Mouse (Mus musculus) midbrain, postnatal 0 days (tissue): Measurements from ENCODE around the gene Ccdc106. TPM values are rescaled to one million over a fixed set of nuclear protein-coding genes. Genes with fewer than 3 reads are reported as not detected.
A peak's percentile ranks its signal among the peaks of the same experiment; 100 is the strongest.

Experiments
- ATAC-seq: fragments of 200-750 bp; cut with Nextera tagmentation; 2 replicates; pipeline ENCODE4 v1.8.0; 2017; ENCODE audit warnings: moderate number of reproducible peaks, mild to moderate bottlenecking, moderate TSS enrichment, moderate library complexity; ENCODE audit not compliant: low FRiP score
- DNase-seq: peaks from one replicate; pipeline ENCODE4 v3.0.0-alpha.2; 2015; ENCODE audit warnings: low spot score
- H3K27ac ChIP-seq: fragments of 300-500 bp; sonication (generic); 2 replicates; pipeline ENCODE4 v1.5.1; 2014; ENCODE audit warnings: low read depth, mild to moderate bottlenecking, low read length, mixed read lengths
- H3K27me3 ChIP-seq: fragments of 300-500 bp; sonication (generic); 2 replicates; pipeline ENCODE4 v1.6.1; 2014; ENCODE audit warnings: low read length, control low read depth, mixed read lengths; ENCODE audit not compliant: insufficient read depth
- H3K36me3 ChIP-seq: fragments of 300-500 bp; sonication (generic); 2 replicates; pipeline ENCODE4 v1.6.1; 2014; ENCODE audit warnings: low read length, control low read depth, mixed read lengths; ENCODE audit not compliant: insufficient read depth
- H3K4me1 ChIP-seq: fragments of 300-500 bp; sonication (generic); 2 replicates; pipeline ENCODE4 v1.6.1; 2014; ENCODE audit warnings: mild to moderate bottlenecking, control low read depth, antibody characterized with exemption, low read length, mixed read lengths; ENCODE audit not compliant: insufficient read depth
- H3K4me2 ChIP-seq: fragments of 300-500 bp; sonication (generic); 2 replicates; pipeline ENCODE4 v1.6.1; 2014; ENCODE audit warnings: low read depth, mild to moderate bottlenecking, low read length, mixed read lengths; ENCODE audit not compliant: poor library complexity, severe bottlenecking
- H3K4me3 ChIP-seq: fragments of 300-500 bp; sonication (generic); 2 replicates; pipeline ENCODE4 v1.5.1; 2014; ENCODE audit warnings: low read depth, mild to moderate bottlenecking, low read length, moderate library complexity
- H3K9ac ChIP-seq: fragments of 300-500 bp; sonication (generic); replicated peaks from 2 replicates; pipeline ENCODE4 v1.6.1; 2014; ENCODE audit warnings: mild to moderate bottlenecking, low read length, moderate library complexity, mixed read lengths; ENCODE audit not compliant: poor library complexity, severe bottlenecking
- H3K9me3 ChIP-seq: fragments of 300-500 bp; sonication (generic); 2 replicates; pipeline ENCODE4 v1.6.1; 2016; ENCODE audit warnings: low read length, control low read depth
- CTCF ChIP-seq: IDR thresholded peaks from 2 replicates; pipeline ENCODE4 v1.5.1; 2016; ENCODE audit warnings: antibody characterized with exemption, mild to moderate bottlenecking
- WGBS: fragments of 180-500 bp; shearing (Covaris S2); extraction: QIAGEN DNeasy Blood & Tissue Kit; methylation state at CpG from one replicate; pipeline ENCODE4 v1.1.7; 2014; 5-methylcytosine and 5-hydroxymethylcytosine counted together
- polyA plus RNA-seq: library from polyadenylated mRNA; unstranded; fragments of >200 nt; fragmentation: Nextera tagmentation; extraction: Ambion mirVana; gene quantifications from 2 replicates; pipeline ENCODE4 v1.2.1, GENCODE M21; 2015
- total RNA-seq: library from RNA; depleted of rRNA; stranded (reverse); fragments of >200 nt; gene quantifications from 2 replicates; pipeline ENCODE4 v1.2.3, GENCODE M21; 2014

The Ccdc106 gene
- total and polyA plus RNA-seq, 2 experiments from 2014 or later: 68.8 to 75.4 TPM

GRCm38 (mm10) chr7:5057381-5057780 lies 37.0 kb downstream of the Ccdc106 start:
- no peak for TF ChIP-seq CTCF
- no peak for DNase-seq
- Histone ChIP-seq H3K9me3 (no peaks in the 10 kb centered on the region), H3K4me3 (peak overlapping the region; percentile 45), H3K27ac (peak overlapping the region; percentile 76), H3K36me3 (no peaks in the 10 kb centered on the region), H3K9ac (peak overlapping the region; percentile 76), H3K4me2 (peak overlapping the region; percentile 84), H3K27me3 (peaks cover 7% of the 10 kb centered on the region; the same call in 1 of the 2 replicates), H3K4me1 (peaks cover 28% of the 10 kb centered on the region; the same call in 1 of the 2 replicates)
- 25% methylated on average over 8 of the region's 8 CpGs for WGBS
- no peak for ATAC-seq

GRCm38 (mm10) chr7:5057804-5058203 lies 37.5 kb downstream of the Ccdc106 start:
- no peak for ATAC-seq
- H3K4me1 ChIP-seq: peaks cover 25% of the 10 kb centered on the region; the same call in 1 of the 2 replicates
- peak overlapping the region; percentile 76 for H3K9ac ChIP-seq
- no peaks in the 10 kb centered on the region for H3K9me3 ChIP-seq
- 31% methylated on average over 11 of the region's 11 CpGs for WGBS
- no peak for DNase-seq
- peak; percentile 48 for TF ChIP-seq CTCF
- H3K27me3 ChIP-seq: peaks cover 7% of the 10 kb centered on the region; the same call in 1 of the 2 replicates
- H3K4me2 ChIP-seq: peak overlapping the region; percentile 84
- H3K27ac ChIP-seq: no peak overlapping the region; the same call in 1 of the 2 replicates
- no peaks in the 10 kb centered on the region for H3K36me3 ChIP-seq
- peak overlapping the region; percentile 45 for H3K4me3 ChIP-seq

DNA sequence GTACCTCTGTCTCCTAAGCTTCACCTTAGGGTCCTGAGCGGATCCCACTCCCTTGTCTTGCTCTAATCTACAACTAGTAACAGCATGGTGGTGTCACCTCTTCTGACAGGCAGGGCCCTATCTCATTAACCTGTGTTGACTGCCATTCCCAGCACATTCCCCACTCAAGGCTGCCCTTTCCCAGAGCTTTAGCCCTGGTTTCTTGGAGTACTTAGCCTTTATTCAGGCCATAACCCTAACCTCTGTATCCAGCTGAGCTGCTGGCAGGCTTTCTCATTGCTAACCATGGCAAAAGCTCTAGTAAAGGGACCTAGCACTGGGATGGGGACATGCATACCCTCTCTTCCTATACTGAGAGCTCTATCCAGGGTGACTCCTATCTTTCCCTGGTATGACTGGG lies 38.3 kb downstream of the Ccdc106 start:
- no peak overlapping the region for H3K27ac ChIP-seq
- H3K9ac ChIP-seq: no peak overlapping the region
- DNase-seq (no peak), ATAC-seq (no peak)
- H3K4me2 ChIP-seq: no peak overlapping the region
- no peak for TF ChIP-seq CTCF
- no peak overlapping the region for H3K4me3 ChIP-seq
- H3K36me3 ChIP-seq: no peaks in the 10 kb centered on the region
- H3K4me1 ChIP-seq: peaks cover 19% of the 10 kb centered on the region; the same call in 1 of the 2 replicates
- H3K9me3 ChIP-seq: no peaks in the 10 kb centered on the region
- H3K27me3 ChIP-seq: peaks cover 7% of the 10 kb centered on the region; the same call in 1 of the 2 replicates
- WGBS: 90% methylated on average over 1 of the region's 1 CpGs

DNA sequence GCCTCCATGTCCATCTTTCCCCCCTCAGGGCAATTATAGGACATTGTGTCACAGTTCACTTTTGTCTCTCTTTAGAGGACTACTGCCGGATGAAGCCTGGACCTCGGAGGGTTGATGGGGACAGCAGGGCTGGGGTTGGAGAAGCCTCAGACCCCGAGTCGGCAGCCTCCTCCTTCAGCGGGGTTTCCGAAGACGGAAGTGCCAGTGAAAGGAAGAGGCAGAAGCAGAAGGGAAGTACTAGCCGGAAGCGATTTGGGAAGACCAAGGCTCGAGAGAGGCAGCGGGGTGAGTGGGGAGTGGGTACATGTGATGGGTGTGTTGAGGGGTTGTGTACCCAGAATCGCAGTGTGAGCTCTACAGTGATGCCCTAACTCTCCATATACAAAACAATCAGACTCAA lies 39.1 kb downstream of the Ccdc106 start:
- H3K9me3 ChIP-seq: no peaks in the 10 kb centered on the region
- ATAC-seq (no peak), DNase-seq (no peak)
- H3K36me3 ChIP-seq: no peaks in the 10 kb centered on the region
- peak overlapping the region; percentile 95 for H3K27ac ChIP-seq
- no peak overlapping the region for H3K4me3 ChIP-seq
- peaks cover 20% of the 10 kb centered on the region; the same call in 1 of the 2 replicates for H3K4me1 ChIP-seq
- no peak for TF ChIP-seq CTCF
- WGBS: 91% methylated on average over 12 of the region's 12 CpGs
- H3K4me2 ChIP-seq: no peak overlapping the region
- 0 out of 2 replicates have a peak overlapping the region, but pooled peaks have one; percentile 81 for H3K9ac ChIP-seq
- peaks cover 6% of the 10 kb centered on the region; the same call in 1 of the 2 replicates for H3K27me3 ChIP-seq

DNA sequence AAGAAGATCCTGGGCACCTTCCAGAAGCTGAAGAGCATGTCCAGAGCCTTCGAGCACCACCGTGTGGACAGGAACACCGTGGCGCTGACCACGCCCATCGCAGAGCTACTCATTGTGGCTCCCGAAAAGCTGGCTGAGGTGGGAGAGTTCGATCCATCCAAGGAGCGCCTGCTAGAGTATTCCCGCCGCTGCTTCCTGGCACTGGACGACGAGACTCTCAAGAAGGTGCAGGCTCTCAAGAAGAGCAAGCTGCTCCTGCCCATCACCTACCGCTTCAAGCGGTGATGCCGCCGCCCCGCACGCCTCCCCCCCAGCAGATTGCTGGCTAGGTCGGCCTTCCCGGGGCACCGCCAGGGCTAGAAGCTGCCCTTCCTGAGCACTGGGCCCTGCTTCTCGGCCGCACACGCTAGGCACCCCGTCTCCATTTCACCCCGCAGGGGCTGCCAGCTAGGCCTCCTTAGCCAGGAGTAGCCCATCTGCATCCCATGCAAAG lies 39.9 kb downstream of the Ccdc106 start:
- Histone ChIP-seq H3K4me2 (peak overlapping the region; percentile 88), H3K4me3 (peak overlapping the region; percentile 70), H3K36me3 (no peaks in the 10 kb centered on the region), H3K9me3 (no peaks in the 10 kb centered on the region), H3K4me1 (peaks cover 15% of the 10 kb centered on the region; the same call in 1 of the 2 replicates), H3K9ac (peak overlapping the region; percentile 81), H3K27me3 (no peaks in the 10 kb centered on the region; the same call in 1 of the 2 replicates), H3K27ac (peak overlapping the region; percentile 95)
- DNase-seq (peak; percentile 92), ATAC-seq (no peak)
- peak; percentile 79 for TF ChIP-seq CTCF
- WGBS: 2% methylated on average over 27 of the region's 27 CpGs

DNA sequence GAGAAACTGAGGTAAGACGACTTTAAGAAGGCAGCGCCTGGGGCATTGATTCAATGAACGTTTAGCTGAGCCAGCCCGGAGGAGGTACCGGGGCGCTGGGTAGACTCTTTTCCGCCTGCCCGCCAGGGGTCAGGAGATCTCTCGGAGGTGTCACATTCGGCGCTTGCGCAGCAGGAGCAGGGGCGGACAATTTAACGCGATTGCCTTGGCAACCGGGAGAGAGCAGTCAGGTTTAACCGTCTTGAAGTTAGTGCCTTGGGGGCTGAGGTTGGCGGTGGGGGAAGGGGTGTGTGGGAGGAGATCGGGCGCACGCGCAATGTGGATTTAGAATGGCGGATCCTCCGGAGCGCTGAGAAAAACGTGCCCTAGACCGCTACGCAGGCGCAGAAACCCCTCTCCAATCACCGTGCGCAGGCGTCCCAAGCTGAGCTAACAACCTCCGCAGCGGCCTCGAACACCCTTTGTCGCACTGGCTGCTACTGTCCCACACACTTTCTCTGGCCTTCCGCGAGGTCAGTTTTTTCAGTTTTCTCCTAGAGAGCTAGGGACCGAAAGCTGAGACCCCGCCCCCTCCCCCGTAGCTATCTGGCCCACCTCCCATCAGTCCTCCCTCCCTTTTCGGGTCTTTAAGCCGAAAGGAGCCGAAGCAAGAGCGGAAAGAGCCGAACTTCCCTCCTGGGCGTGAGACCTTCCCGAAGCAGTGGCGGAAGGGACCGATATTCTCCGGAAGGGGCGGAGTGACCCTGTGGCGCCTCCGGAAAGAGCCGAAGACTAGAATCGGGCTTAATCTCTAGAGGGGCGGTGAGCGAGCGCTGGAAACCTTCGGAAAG lies 40.8 kb downstream of the Ccdc106 start:
- Histone ChIP-seq H3K4me2 (peak overlapping the region; percentile 88), H3K9me3 (no peaks in the 10 kb centered on the region), H3K9ac (peak overlapping the region; percentile 81), H3K27ac (peak overlapping the region; percentile 95), H3K27me3 (no peaks in the 10 kb centered on the region), H3K4me1 (peaks cover 18% of the 10 kb centered on the region; the same call in 1 of the 2 replicates), H3K4me3 (peak overlapping the region; percentile 70), H3K36me3 (no peaks in the 10 kb centered on the region)
- peak; percentile 81 for TF ChIP-seq CTCF
- under 1% methylated on average over 60 of the region's 60 CpGs for WGBS
- peak; percentile 91 for ATAC-seq
- peak; percentile 99 for DNase-seq
